Mouse (Mus musculus) thymus, postnatal 14 days (tissue): ENCODE measurements around the gene Gclm.
"Not testable (repeated sequence)": the region's sequence is repeated elsewhere in the genome, so short reads cannot be mapped to it uniquely, and the experiment has no call there.

Experiments used
- DNase-seq: peaks from one replicate; pipeline ENCODE4 v3.0.0; 2021

Gclm gene

DNA sequence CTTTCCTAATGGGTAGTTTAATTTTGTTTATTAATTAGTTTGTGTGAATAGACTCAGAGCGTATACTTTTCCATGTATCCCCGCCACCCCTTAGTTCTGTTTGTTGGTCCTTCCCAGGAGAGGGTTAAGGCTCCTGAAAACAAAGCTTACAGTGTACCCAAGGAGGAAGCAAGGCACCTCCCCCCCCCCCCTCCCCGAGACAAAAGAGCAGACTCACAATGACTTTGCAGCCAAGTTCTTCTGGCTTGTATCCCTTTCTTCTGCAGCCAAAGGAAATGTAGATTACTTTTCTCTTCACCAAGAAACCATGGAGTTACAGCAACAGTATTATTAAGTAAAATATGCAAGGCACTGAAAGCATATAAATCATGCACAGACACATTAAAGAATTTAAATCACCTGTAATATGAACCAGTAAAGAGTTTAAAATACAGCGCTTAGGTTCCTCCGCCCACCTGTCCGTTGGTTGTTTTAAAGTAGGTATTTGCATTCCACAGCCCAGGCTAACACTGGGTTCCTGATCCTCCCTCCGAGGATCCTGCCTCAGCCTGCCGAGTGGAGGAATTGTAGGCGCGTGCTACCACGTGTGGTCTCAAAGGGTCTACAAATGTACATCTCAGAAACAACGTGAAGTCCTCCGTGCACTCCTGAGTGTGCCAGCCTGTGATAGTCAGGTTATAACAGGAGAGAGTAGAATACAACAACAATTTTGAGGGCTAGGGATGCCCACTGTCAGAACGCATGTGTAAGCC is 1.8 kb upstream of the Gclm start:
- no peak for DNase-seq

- DNase-seq: no peak
Measured at GRCm38 (mm10) chr3:122244759-122245158, 598 bp upstream of the Gclm start.

DNA sequence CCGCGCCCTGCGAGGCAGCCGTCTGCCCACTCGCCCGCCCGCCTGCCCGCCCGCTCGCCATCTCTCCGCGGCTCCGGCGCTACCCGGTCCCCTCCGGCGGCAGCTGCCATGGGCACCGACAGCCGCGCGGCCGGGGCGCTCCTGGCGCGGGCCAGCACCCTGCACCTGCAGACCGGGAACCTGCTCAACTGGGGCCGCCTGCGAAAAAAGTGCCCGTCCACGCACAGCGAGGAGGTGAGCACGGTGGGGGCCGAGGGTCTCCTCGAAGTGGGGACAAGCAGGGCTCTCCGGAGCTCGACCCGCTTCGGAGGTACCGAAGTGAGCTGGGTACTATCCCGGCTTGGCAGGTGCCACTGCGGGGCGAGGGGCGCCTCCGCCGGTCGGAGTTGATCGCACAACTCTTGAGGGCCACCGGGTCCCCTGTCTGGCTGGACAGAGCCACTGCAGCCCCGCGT is 548 bp downstream of the Gclm start:
- peak; percentile 62 for DNase-seq

GRCm38 (mm10) chr3:122246406-122246805 is 1.0 kb downstream of the Gclm start:
- no peak for DNase-seq

DNA sequence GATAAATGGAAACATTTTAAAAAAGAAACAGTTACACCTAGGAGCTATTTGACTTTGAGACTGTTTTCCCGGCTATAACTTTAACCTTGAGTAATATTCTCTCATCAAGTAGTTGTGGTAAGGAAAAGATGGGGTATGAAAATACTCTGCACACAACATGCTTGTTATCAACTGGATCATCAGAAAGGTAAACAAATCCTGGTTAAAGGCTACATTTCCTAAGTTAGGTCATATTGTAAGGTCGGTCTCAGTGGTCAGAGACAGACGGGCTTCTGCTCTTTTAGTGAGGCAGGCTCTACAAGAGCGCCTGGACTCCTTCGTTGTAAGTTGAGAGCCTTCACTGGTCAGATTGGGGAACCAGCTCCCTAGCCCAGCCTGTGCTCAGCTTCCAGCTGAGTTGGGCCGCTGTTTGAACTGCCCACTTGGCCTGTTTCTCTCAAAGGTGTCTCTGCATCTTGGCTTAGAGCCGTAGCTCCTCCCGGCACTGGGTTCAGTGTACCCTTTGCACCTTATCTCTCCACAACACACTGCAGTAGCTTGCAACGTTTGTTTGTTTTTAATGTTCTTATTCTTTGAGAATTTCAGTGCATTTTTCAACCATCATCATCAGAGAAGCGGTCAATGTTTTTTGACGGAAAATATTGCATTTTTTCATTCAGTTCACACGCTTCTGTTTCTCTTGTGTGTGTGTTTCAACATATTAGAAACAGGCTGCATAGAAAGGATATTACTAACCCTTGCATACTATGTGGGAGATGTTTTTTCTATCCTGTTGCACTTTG is 1.8 kb downstream of the Gclm start:
- no peak for DNase-seq

DNA sequence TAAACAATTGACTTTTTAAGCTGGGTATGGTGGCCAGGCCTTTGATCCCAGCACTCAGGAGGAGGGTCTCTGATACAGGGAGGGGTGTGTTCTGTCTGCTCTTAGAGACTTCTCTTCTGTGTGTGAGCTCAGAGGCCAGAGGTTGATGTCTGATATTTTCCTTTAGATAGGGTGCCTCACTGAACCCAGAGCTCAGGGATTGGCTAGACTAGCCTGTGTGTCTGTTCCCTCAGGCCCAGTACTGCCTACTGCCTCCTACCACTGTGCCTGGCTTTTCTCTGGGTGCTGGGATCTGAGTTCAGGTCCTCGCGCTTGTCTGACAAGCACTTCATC is 2.4 kb downstream of the Gclm start:
- DNase-seq: no peak

DNA sequence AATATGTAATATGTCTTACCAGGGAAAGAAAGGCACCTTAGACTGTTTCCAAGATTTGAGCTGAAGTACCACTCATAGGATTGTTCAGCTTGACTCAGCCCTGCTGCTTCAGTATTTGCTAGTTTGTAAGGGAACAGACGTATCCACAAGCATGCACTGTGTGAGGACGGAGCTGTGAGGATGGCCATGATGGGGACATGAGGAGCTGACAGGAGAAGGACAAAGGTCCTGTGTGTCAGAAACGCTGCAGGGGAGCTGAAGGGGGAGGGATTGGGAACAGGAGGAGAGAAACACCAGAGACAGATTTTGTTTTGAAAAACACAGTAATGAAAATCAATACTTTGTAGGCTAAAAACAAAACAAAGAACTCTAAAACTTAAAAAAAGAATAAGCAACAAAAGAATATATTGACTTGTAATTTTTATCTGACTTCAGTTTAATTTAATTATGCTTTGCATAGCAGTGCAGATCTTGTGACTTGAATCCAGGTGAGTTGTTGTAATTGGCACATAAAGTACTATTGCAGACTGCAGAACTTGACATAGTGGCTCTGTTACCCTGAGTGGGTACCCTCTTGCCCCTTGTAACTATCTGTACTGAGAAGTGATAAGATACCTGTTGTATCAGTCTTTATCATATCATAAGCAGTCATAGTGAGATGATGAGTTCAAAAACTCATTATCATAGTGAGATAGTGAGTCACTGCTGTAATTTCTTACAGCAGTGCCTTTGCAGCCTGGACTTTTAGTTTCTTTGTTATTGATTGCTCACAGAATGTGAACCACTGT is 7.3 kb downstream of the Gclm start:
- DNase-seq: no peak

- DNase-seq: not testable (repeated sequence)
Measured at GRCm38 (mm10) chr3:122254050-122254449, 8.7 kb downstream of the Gclm start.

DNA sequence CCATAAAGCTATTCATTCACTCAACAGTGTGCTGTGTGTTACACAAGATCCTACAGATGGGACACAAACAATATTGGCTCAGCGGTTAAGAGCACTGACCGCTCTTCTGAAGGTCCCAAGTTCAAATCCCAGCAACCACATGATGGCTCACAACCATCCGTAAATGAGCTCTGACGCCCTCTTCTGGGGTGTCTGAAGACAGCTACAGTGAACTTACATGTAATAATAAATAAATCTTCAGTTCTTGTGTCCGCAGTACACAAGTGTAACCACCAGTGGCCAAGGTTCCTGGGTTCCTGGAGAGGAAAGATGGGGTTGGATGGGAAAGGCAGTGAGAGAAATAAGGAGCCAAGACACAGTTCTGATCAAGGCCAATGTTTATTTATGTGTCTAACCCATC is 24.6 kb downstream of the Gclm start:
- no peak for DNase-seq

- DNase-seq: not testable (repeated sequence)
Measured at GRCm38 (mm10) chr3:122272565-122272964, 27.2 kb downstream of the Gclm start.

DNA sequence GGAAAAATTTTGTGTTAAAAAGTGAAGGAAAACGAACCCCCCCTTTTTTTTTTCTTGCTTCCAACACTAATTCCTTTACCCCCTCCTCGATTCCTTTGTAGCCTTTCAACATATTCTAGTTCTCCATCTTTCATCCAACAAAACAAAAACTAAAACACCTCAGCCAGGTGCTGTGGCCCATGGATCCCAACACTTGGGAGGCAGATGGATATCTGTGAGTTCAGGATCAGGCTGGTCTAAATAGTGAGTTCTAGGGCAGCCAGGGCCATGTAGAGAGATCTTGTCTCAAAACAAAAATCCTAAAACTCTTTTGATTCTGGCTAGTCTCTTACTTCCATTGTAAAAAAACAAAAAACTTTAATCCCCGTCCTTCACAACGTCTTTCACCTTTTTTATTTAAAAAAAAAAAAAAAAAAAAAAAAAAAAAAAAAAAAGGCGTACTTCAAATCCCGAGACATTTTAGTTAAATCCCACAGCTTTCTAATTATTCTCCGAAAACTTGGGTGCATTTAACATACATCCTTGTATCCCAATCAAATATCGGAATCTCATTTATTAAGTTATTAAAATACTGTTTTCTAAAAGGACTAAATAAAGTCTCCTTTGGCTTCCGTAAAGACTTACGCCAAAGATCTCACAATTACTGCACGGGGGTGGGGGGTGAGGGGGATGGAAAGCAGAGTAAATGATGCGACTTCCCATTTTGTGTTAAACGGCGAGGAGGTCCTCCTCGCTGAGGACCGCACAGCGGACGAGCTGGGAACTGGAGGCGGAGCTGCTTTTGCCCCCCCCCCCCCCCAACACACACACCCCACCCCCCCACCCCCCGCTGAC is 28.3 kb downstream of the Gclm start:
- no peak for DNase-seq

DNA sequence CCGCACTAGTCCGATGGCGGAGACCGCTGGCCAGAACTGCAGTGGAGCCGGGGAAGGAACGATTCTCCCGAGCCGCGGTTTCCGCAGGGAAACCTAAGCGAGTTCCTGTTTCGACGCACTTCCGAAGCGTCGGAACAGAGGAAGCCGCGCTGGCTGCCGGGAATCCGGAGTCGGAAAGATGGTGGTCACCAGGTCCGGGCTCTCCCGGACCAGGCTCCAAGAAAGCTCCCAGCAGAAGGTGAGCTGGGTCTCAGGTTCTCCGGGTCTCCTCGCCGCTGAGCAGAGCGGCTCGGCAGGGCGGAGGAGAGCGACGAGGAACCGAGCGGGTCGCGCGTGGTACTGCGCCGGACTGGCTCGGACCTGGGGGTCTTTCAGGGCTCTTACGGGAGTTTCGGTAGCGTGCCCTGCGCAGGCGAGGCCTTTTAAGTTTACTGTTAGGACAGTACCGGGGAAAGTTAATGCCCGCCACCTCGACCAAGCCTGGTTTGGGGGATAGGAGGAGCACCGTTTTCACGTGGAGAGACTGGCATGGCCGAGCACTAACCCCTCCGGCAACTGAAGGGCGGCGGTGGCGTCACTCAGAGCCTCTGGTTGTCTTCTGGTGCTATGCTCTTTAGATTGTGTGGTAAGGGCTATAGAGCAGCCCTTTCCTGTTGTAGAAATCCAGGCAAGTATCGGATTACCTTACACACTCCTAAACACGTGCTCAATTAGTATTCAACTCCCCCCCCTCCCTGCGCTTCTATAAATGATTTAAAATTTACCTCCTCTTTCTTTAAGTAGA is 29.1 kb downstream of the Gclm start, which contains the start of gene Dnttip2:
Gene Dnttip2 (plus strand): TSS at position 148 of the 784 bp plus-strand sequence.
- peak; percentile 85 for DNase-seq

DNA sequence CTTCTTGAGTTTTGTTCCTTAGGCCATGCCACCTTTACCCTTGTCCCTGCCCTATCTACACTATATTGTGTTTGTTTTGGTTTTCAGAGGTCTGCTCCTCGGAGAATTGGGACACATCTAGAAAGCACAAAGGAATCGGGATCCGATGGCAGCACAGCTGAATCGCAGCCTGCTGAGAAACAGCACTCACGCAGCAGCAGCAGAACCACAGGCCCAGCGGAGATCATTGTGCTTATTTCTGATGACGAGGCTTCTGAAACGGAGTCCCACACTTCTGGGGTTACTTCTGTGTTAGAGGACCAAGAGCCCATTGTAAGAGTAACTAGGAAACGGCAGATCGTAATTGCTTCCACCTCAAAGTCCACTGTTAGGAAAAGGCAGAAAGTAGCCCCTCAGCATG is 29.8 kb downstream of the Gclm start:
- DNase-seq: no peak

GRCm38 (mm10) chr3:122287195-122287594 is 41.8 kb downstream of the Gclm start:
- peak; percentile 17 for DNase-seq

DNA sequence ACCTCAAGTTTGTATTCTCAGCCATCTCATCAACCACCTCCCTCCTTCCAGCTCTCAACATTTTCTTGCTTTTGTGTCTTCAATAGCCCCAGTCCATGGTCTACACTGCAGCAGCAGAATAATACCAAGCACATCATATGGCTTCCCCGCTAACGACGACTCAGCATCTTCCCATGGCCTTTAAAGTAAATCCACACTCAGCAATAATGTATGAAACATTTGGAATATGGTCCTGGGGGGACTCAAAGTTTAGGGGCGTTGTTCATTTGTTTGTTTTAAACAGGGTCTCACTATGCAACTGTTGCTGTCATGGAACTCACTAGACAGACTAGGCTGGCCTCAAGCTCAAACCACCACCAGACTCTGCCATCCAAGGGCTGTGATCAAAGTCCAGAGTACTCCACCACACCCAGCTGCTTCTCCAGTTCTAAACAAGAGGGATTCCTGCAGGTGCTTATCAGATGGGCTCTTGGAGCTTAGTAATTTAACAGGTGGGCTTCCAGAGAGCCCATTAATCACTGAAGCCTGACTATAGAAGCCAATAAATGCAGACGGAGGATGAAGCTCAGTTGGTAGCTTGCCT is 43.3 kb downstream of the Gclm start:
- no peak for DNase-seq

- DNase-seq: not testable (repeated sequence)
Measured at GRCm38 (mm10) chr3:122289344-122289743, 44.0 kb downstream of the Gclm start.

DNA sequence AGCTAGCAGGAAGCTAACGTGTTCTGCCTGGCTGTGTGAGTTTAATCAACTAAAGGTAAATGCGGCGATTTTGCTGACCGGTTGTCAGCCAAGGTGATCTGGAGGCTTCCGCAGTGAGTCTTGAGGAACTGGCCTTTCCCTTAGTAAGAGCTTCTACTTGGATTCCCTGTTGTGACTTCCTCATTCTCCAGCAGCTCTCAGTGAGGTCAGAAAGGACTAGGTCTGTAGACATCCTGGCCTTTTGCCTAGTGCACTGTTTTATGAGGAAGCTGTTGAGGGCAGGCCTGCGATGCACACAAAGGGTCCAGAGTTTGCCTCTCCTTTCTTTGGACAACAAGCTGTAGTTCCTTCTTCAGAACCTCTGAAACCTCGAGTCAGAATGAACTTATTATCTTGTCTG is 45.3 kb downstream of the Gclm start:
- DNase-seq: no peak

- no peak for DNase-seq
Measured at GRCm38 (mm10) chr3:122291828-122292227, 46.5 kb downstream of the Gclm start.

GRCm38 (mm10) chr3:122292300-122293222 is 47.2 kb downstream of the Gclm start:
- peak; percentile 95 for DNase-seq
